Mouse (Mus musculus): ENCODE data around the gene Hnf1a. TPM values are rescaled to one million over a fixed set of nuclear protein-coding genes. Genes with fewer than 3 reads are reported as not detected.
A peak's percentile ranks its signal among the peaks of the same experiment; 100 is the strongest.

The Hnf1a gene
- total and polyA plus RNA-seq, 2 experiments from 2014 or later: not detected

GRCm38 (mm10) chr5:114980122-114980748 is 9.3 kb upstream of the Hnf1a start:
- no peak for ATAC-seq

GRCm38 (mm10) chr5:114979250-114980121 is 8.6 kb upstream of the Hnf1a start:
- ATAC-seq: peak; percentile 72

More at GRCm38 (mm10) chr5:114980122-114980748, 9.3 kb upstream of the Hnf1a start:
- Histone ChIP-seq H3K4me3 (ENCODE audit: low read depth, low read length) (peak overlapping the region; percentile 31), H3K9ac (no peak overlapping the region), H3K27ac (ENCODE audit: low read depth, low read length) (no peak overlapping the region), H3K4me1 (ENCODE audit: insufficient read depth) (no peaks in the 10 kb centered on the region), H3K27me3 (ENCODE audit: insufficient read depth, low read length) (no peaks in the 10 kb centered on the region; the same call in 1 of the 2 replicates), H3K9me3 (ENCODE audit: low read length) (no peaks in the 10 kb centered on the region), H3K4me2 (ENCODE audit: low read depth) (peak overlapping the region; percentile 76), H3K36me3 (ENCODE audit: insufficient read depth) (no peaks in the 10 kb centered on the region)
- no peak for DNase-seq
- 30% methylated on average over 16 of the region's 16 CpGs for WGBS
- no peak for TF ChIP-seq CTCF (IDR thresholded peaks at IDR 0.05; ENCODE audit: low read depth)

GRCm38 (mm10) chr5:114978888-114979249 is 8.0 kb upstream of the Hnf1a start:
- TF ChIP-seq CTCF (IDR thresholded peaks at IDR 0.05; ENCODE audit: low read depth): no peak
- peak overlapping the region; percentile 31; the same call in 1 of the 2 replicates for H3K9ac ChIP-seq
- WGBS: 2% methylated on average over 6 of the region's 6 CpGs
- DNase-seq: peak; percentile 67
- peak; percentile 78 for ATAC-seq
- H3K27ac ChIP-seq (ENCODE audit: low read depth, low read length): no peak overlapping the region
- H3K27me3 ChIP-seq (ENCODE audit: insufficient read depth, low read length): no peaks in the 10 kb centered on the region; the same call in 1 of the 2 replicates
- no peaks in the 10 kb centered on the region for H3K36me3 ChIP-seq (ENCODE audit: insufficient read depth)
- H3K4me3 ChIP-seq (ENCODE audit: low read depth, low read length): peak overlapping the region; percentile 31
- H3K4me1 ChIP-seq (ENCODE audit: insufficient read depth): no peaks in the 10 kb centered on the region
- no peaks in the 10 kb centered on the region for H3K9me3 ChIP-seq (ENCODE audit: low read length)
- peak overlapping the region; percentile 76 for H3K4me2 ChIP-seq (ENCODE audit: low read depth)

More at GRCm38 (mm10) chr5:114979250-114980121, 8.6 kb upstream of the Hnf1a start:
- H3K9me3 ChIP-seq (ENCODE audit: low read length): no peaks in the 10 kb centered on the region
- H3K4me1 ChIP-seq (ENCODE audit: insufficient read depth): no peaks in the 10 kb centered on the region
- TF ChIP-seq CTCF (IDR thresholded peaks at IDR 0.05; ENCODE audit: low read depth): peak; percentile 97
- H3K9ac ChIP-seq: peak overlapping the region; percentile 31; the same call in 1 of the 2 replicates
- DNase-seq: peak; percentile 87
- H3K4me2 ChIP-seq (ENCODE audit: low read depth): peak overlapping the region; percentile 76
- H3K27me3 ChIP-seq (ENCODE audit: insufficient read depth, low read length): no peaks in the 10 kb centered on the region; the same call in 1 of the 2 replicates
- H3K4me3 ChIP-seq (ENCODE audit: low read depth, low read length): peak overlapping the region; percentile 31
- WGBS: 5% methylated on average over 32 of the region's 32 CpGs
- H3K27ac ChIP-seq (ENCODE audit: low read depth, low read length): no peak overlapping the region
- no peaks in the 10 kb centered on the region for H3K36me3 ChIP-seq (ENCODE audit: insufficient read depth)

- no peak overlapping the region for H3K4me2 ChIP-seq (ENCODE audit: low read depth)
- no peaks in the 10 kb centered on the region; the same call in 1 of the 2 replicates for H3K27me3 ChIP-seq (ENCODE audit: insufficient read depth, low read length)
- WGBS: 44% methylated on average over 11 of the region's 11 CpGs
- no peak overlapping the region for H3K4me3 ChIP-seq (ENCODE audit: low read depth, low read length)
- H3K36me3 ChIP-seq (ENCODE audit: insufficient read depth): no peaks in the 10 kb centered on the region
- ATAC-seq (no peak), DNase-seq (no peak)
- no peak overlapping the region for H3K9ac ChIP-seq
- H3K27ac ChIP-seq (ENCODE audit: low read depth, low read length): no peak overlapping the region
- H3K4me1 ChIP-seq (ENCODE audit: insufficient read depth): no peaks in the 10 kb centered on the region
- no peaks in the 10 kb centered on the region for H3K9me3 ChIP-seq (ENCODE audit: low read length)
- no peak for TF ChIP-seq CTCF (IDR thresholded peaks at IDR 0.05; ENCODE audit: low read depth)
These were observed 7.6 kb upstream of the Hnf1a start for GRCm38 (mm10) chr5:114978473-114978872.

- DNase-seq (no peak), ATAC-seq (no peak)
- Histone ChIP-seq H3K4me2 (ENCODE audit: low read depth) (no peak overlapping the region), H3K4me3 (ENCODE audit: low read depth, low read length) (no peak overlapping the region), H3K27me3 (ENCODE audit: insufficient read depth, low read length) (no peaks in the 10 kb centered on the region; the same call in 1 of the 2 replicates), H3K4me1 (ENCODE audit: insufficient read depth) (no peaks in the 10 kb centered on the region), H3K27ac (ENCODE audit: low read depth, low read length) (no peak overlapping the region), H3K9me3 (ENCODE audit: low read length) (no peaks in the 10 kb centered on the region), H3K9ac (no peak overlapping the region), H3K36me3 (ENCODE audit: insufficient read depth) (no peaks in the 10 kb centered on the region)
- TF ChIP-seq CTCF (IDR thresholded peaks at IDR 0.05; ENCODE audit: low read depth): no peak
These were observed 6.0 kb upstream of the Hnf1a start for GRCm38 (mm10) chr5:114976935-114977334.

- 81% methylated on average over 8 of the region's 8 CpGs for WGBS
These were observed 2.2 kb upstream of the Hnf1a start for GRCm38 (mm10) chr5:114973131-114973530.

GRCm38 (mm10) chr5:114972201-114972600 is 1.3 kb upstream of the Hnf1a start:
- no peak overlapping the region for H3K4me2 ChIP-seq (ENCODE audit: low read depth)
- no peaks in the 10 kb centered on the region for H3K9me3 ChIP-seq (ENCODE audit: low read length)
- no peak for ATAC-seq
- no peak overlapping the region for H3K9ac ChIP-seq
- H3K36me3 ChIP-seq (ENCODE audit: insufficient read depth): no peaks in the 10 kb centered on the region
- H3K4me1 ChIP-seq (ENCODE audit: insufficient read depth): no peaks in the 10 kb centered on the region
- H3K4me3 ChIP-seq (ENCODE audit: low read depth, low read length): no peak overlapping the region
- no peak for DNase-seq
- H3K27me3 ChIP-seq (ENCODE audit: insufficient read depth, low read length): no peaks in the 10 kb centered on the region
- TF ChIP-seq CTCF (IDR thresholded peaks at IDR 0.05; ENCODE audit: low read depth): no peak
- H3K27ac ChIP-seq (ENCODE audit: low read depth, low read length): no peak overlapping the region
- WGBS: 84% methylated on average over 9 of the region's 9 CpGs

More at GRCm38 (mm10) chr5:114973131-114973530, 2.2 kb upstream of the Hnf1a start:
- Histone ChIP-seq H3K4me2 (ENCODE audit: low read depth) (no peak overlapping the region), H3K4me3 (ENCODE audit: low read depth, low read length) (no peak overlapping the region), H3K9me3 (ENCODE audit: low read length) (no peaks in the 10 kb centered on the region), H3K27ac (ENCODE audit: low read depth, low read length) (no peak overlapping the region), H3K27me3 (ENCODE audit: insufficient read depth, low read length) (no peaks in the 10 kb centered on the region), H3K9ac (no peak overlapping the region), H3K4me1 (ENCODE audit: insufficient read depth) (no peaks in the 10 kb centered on the region), H3K36me3 (ENCODE audit: insufficient read depth) (no peaks in the 10 kb centered on the region)
- TF ChIP-seq CTCF (IDR thresholded peaks at IDR 0.05; ENCODE audit: low read depth): no peak
- ATAC-seq (no peak), DNase-seq (no peak)
